Comparison of ENCODE assay signal across 7 mouse cellular contexts in genomic region chr11:103809611-103810598, GRCm38 (mm10). TPM values are rescaled to one million over a fixed set of nuclear protein-coding genes. Genes with fewer than 3 reads are reported as not detected.
DNase-seq lines count a peak whose midpoint lies in the region; ATAC-seq and TF ChIP-seq lines count a peak whose summit lies in the region.

No protein-coding gene starts in this region.

- H3K36me3 ChIP-seq in lung, embryonic 14.5 days (ENCODE audit: insufficient read depth): no peaks in the 10 kb centered on the region
- 0 out of 2 replicates have a peak, but pooled peaks cover 2% of the 10 kb centered on the region for H3K36me3 ChIP-seq in neural tube, embryonic 11.5 days (ENCODE audit: control insufficient read depth, insufficient read depth, low read length)

- under 1% methylated on average over 97 of the region's 107 CpGs for WGBS in lung, embryonic 14.5 days
- under 1% methylated on average over 91 of the region's 107 CpGs for WGBS in neural tube, embryonic 11.5 days

- intact Hi-C loops in gastrocnemius, postnatal 14 days (cut with DNase I; ENCODE audit: low total_unique reads): no loop called here
- intact Hi-C loops in left cerebral cortex, postnatal 36 days (cut with DNase I): no loop called here

- TF ChIP-seq CTCF in lung, embryonic 14.5 days (IDR thresholded peaks at IDR 0.05; ENCODE audit: low read depth): no peak

- peak overlapping the region; percentile 97 for H3K4me2 ChIP-seq in lung, embryonic 14.5 days
- H3K4me2 ChIP-seq in neural tube, embryonic 11.5 days (ENCODE audit: low read depth): peak overlapping the region; percentile 87

- no peak overlapping the region for H3K27ac ChIP-seq in lung, embryonic 14.5 days (ENCODE audit: low read depth)
- H3K27ac ChIP-seq in neural tube, embryonic 11.5 days (ENCODE audit: low read depth, low read length): peak overlapping the region; percentile 79

- H3K9me3 ChIP-seq in lung, embryonic 14.5 days (ENCODE audit: low read depth, low read length): no peaks in the 10 kb centered on the region
- no peaks in the 10 kb centered on the region for H3K9me3 ChIP-seq in neural tube, embryonic 11.5 days (ENCODE audit: control insufficient read depth, low read length)

- H3K4me3 ChIP-seq in lung, embryonic 14.5 days (ENCODE audit: low read depth, low read length): peak overlapping the region; percentile 56
- peak overlapping the region; percentile 54 for H3K4me3 ChIP-seq in neural tube, embryonic 11.5 days (ENCODE audit: low read depth, low read length)

- H3K9ac ChIP-seq in lung, embryonic 14.5 days: peak overlapping the region; percentile 50
- H3K9ac ChIP-seq in neural tube, embryonic 11.5 days (ENCODE audit: low read length): peak overlapping the region; percentile 80

- DNase-seq in lung, embryonic 14.5 days: peak; percentile 54
- DNase-seq in lung, postnatal 36 days: no peak
- DNase-seq in embryo, embryonic 10.5 days (ENCODE audit: low spot score): peak; percentile 51
- peak; percentile 15 for DNase-seq in gastrocnemius, postnatal 14 days
- peak; percentile 24 to 56 for DNase-seq in left cerebral cortex, postnatal 36 days (ENCODE audit: low spot score in 2 of 2)
- peak; percentile 76 for DNase-seq in neural tube, embryonic 11.5 days (ENCODE audit: low spot score)
- DNase-seq in spleen, adult 18-20 months: no peak

- no peaks in the 10 kb centered on the region for H3K4me1 ChIP-seq in lung, embryonic 14.5 days (ENCODE audit: insufficient read depth)
- peaks cover 25% of the 10 kb centered on the region for H3K4me1 ChIP-seq in neural tube, embryonic 11.5 days (ENCODE audit: control insufficient read depth, insufficient read depth, low read length)

- peaks cover 65% of the 10 kb centered on the region for H3K27me3 ChIP-seq in lung, embryonic 14.5 days (ENCODE audit: insufficient read depth, low read length)
- peaks cover 35% of the 10 kb centered on the region for H3K27me3 ChIP-seq in neural tube, embryonic 11.5 days (ENCODE audit: control insufficient read depth, insufficient read depth, low read length)

- ATAC-seq in lung, embryonic 14.5 days (ENCODE audit: insufficient read depth): peak; percentile 61; the same call in 1 of the 2 replicates
- ATAC-seq in neural tube, embryonic 11.5 days (ENCODE audit: insufficient read depth, low FRiP score, low TSS enrichment): peak; percentile 71

RNA-seq across cellular contexts. Expression of gene Wnt3, which starts 36.0 kb away (rescaled TPM):
- polyA plus RNA-seq in lung, embryonic 14.5 days (2014; fragmentation: Nextera tagmentation; extraction: Ambion mirVana): 0.18 TPM in 2 replicates
- total RNA-seq in gastrocnemius, postnatal 14 days (2021): under 1 TPM in 1 of 2 experiments, not detected in 1; 0.18 TPM
- total RNA-seq in left cerebral cortex, postnatal 36 days (2021): 1 to 10 TPM; 1.2 to 1.8 TPM
- polyA plus RNA-seq in neural tube, embryonic 11.5 days (2014; fragmentation: Nextera tagmentation; extraction: Ambion mirVana): 8.0 TPM in 2 replicates

Comparison
In these comparisons a context has a peak if more than half of its experiments do, and no peak if none do; other contexts are left out.
1. DNase-seq: peak in lung, embryonic 14.5 days (single experiment), embryo, embryonic 10.5 days (single experiment), gastrocnemius, postnatal 14 days (single experiment), left cerebral cortex, postnatal 36 days (2 of 2) and neural tube, embryonic 11.5 days (single experiment); none in lung, postnatal 36 days (single experiment) and spleen, adult 18-20 months (0 of 2).